Mouse (Mus musculus): ENCODE data around the gene Spg7. TPM values are rescaled to one million over a fixed set of nuclear protein-coding genes. Genes with fewer than 3 reads are reported as not detected.

The Spg7 gene
- polyA plus RNA-seq, 1 experiment: 104 TPM

DNA sequence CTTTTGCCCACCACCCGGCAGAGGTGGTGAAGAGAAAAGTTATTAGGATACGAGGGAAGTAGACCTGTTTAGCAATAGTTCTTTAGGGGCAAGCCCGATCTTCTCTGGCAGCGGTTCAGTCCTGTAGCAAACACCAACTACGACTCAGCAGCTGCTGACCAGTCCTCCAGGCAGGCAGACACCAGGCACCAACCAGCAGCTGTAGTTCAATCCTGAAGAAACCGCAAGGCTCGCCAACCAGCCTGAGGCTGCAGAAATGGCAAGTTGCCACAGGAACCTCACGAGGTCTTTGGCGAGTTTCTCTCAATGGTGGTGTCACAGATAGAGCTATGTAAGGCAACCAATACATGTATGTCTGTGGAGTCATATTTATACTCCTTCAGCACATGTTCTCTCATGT is 50.1 kb downstream of the Spg7 start:
- TF ChIP-seq POLR2A (IDR thresholded peaks at IDR 0.05; ENCODE audit: borderline replicate concordance, insufficient read depth, low read length) (no peak), CTCF (IDR thresholded peaks at IDR 0.05; ENCODE audit: borderline replicate concordance, insufficient read depth, low read depth, low read length) (no peak)

GRCm38 (mm10) chr8:123113908-123114469 is 51.2 kb downstream of the Spg7 start:
- Histone ChIP-seq H3K4me3 (replicated peaks; ENCODE audit: insufficient read depth, low read depth, low read length) (no peak overlapping the region), H3K27ac (ENCODE audit: insufficient read depth, low read length) (no peak overlapping the region), H3K27me3 (ENCODE audit: control insufficient read depth, insufficient read depth, low read length) (no peaks in the 10 kb centered on the region; the same call in 1 of the 2 replicates), H3K4me1 (ENCODE audit: control insufficient read depth, insufficient read depth, low read length) (no peaks in the 10 kb centered on the region; the same call in 1 of the 2 replicates)
- 59% methylated on average over 2 of the region's 2 CpGs for WGBS
- DNase-seq: no peak
- TF ChIP-seq CTCF (IDR thresholded peaks at IDR 0.05; ENCODE audit: borderline replicate concordance, insufficient read depth, low read depth, low read length) (no peak), POLR2A (IDR thresholded peaks at IDR 0.05; ENCODE audit: borderline replicate concordance, insufficient read depth, low read length) (no peak)

More for the DNA sequence above, 50.1 kb downstream of the Spg7 start:
- Histone ChIP-seq H3K4me1 (ENCODE audit: control insufficient read depth, insufficient read depth, low read length) (no peaks in the 10 kb centered on the region; the same call in 1 of the 2 replicates), H3K27ac (ENCODE audit: insufficient read depth, low read length) (no peak overlapping the region), H3K27me3 (ENCODE audit: control insufficient read depth, insufficient read depth, low read length) (no peaks in the 10 kb centered on the region; the same call in 1 of the 2 replicates), H3K4me3 (replicated peaks; ENCODE audit: insufficient read depth, low read depth, low read length) (no peak overlapping the region)
- no peak for DNase-seq
- whole genome bisulfite sequencing: 26% methylated on average over 9 of the region's 9 CpGs

- 62% methylated on average over 3 of the region's 3 CpGs for WGBS
- Histone ChIP-seq H3K4me1 (ENCODE audit: control insufficient read depth, insufficient read depth, low read length) (no peaks in the 10 kb centered on the region; the same call in 1 of the 2 replicates), H3K27me3 (ENCODE audit: control insufficient read depth, insufficient read depth, low read length) (no peaks in the 10 kb centered on the region; the same call in 1 of the 2 replicates), H3K27ac (ENCODE audit: insufficient read depth, low read length) (no peak overlapping the region), H3K4me3 (replicated peaks; ENCODE audit: insufficient read depth, low read depth, low read length) (no peak overlapping the region)
- TF ChIP-seq POLR2A (IDR thresholded peaks at IDR 0.05; ENCODE audit: borderline replicate concordance, insufficient read depth, low read length): no peak
- TF ChIP-seq CTCF (IDR thresholded peaks at IDR 0.05; ENCODE audit: borderline replicate concordance, insufficient read depth, low read depth, low read length): no peak
- no peak for DNase-seq
Observed at GRCm38 (mm10) chr8:123114644-123115043, 51.9 kb downstream of the Spg7 start.

GRCm38 (mm10) chr8:123117127-123117731 is 54.5 kb downstream of the Spg7 start, which contains the start of gene Cpne7:
Gene Cpne7, plus strand, starts transcription at chr8:123117374.
- TF ChIP-seq POLR2A (IDR thresholded peaks at IDR 0.05; ENCODE audit: borderline replicate concordance, insufficient read depth, low read length) (no peak), CTCF (IDR thresholded peaks at IDR 0.05; ENCODE audit: borderline replicate concordance, insufficient read depth, low read depth, low read length) (no peak)
- Histone ChIP-seq H3K27me3 (ENCODE audit: control insufficient read depth, insufficient read depth, low read length) (no peaks in the 10 kb centered on the region; the same call in 1 of the 2 replicates), H3K27ac (ENCODE audit: insufficient read depth, low read length) (no peak within 1 kb of the TSS), H3K4me1 (ENCODE audit: control insufficient read depth, insufficient read depth, low read length) (no peaks in the 10 kb centered on the region; the same call in 1 of the 2 replicates), H3K4me3 (replicated peaks; ENCODE audit: insufficient read depth, low read depth, low read length) (peak within 1 kb of the TSS; percentile 47)
- peak in 1 of 2 experiments; percentile 43 for DNase-seq
- 2% methylated on average over 51 of the region's 51 CpGs for WGBS

- DNase-seq: no peak
- 3% methylated on average over 17 of the region's 17 CpGs for WGBS
- Histone ChIP-seq H3K27me3 (ENCODE audit: control insufficient read depth, insufficient read depth, low read length) (no peaks in the 10 kb centered on the region; the same call in 1 of the 2 replicates), H3K27ac (ENCODE audit: insufficient read depth, low read length) (no peak overlapping the region), H3K4me1 (ENCODE audit: control insufficient read depth, insufficient read depth, low read length) (no peaks in the 10 kb centered on the region; the same call in 1 of the 2 replicates), H3K4me3 (replicated peaks; ENCODE audit: insufficient read depth, low read depth, low read length) (peak overlapping the region; percentile 47)
- no peak for TF ChIP-seq CTCF (IDR thresholded peaks at IDR 0.05; ENCODE audit: borderline replicate concordance, insufficient read depth, low read depth, low read length)
- no peak for TF ChIP-seq POLR2A (IDR thresholded peaks at IDR 0.05; ENCODE audit: borderline replicate concordance, insufficient read depth, low read length)
Observed at GRCm38 (mm10) chr8:123117744-123118143, 55.0 kb downstream of the Spg7 start.

DNA sequence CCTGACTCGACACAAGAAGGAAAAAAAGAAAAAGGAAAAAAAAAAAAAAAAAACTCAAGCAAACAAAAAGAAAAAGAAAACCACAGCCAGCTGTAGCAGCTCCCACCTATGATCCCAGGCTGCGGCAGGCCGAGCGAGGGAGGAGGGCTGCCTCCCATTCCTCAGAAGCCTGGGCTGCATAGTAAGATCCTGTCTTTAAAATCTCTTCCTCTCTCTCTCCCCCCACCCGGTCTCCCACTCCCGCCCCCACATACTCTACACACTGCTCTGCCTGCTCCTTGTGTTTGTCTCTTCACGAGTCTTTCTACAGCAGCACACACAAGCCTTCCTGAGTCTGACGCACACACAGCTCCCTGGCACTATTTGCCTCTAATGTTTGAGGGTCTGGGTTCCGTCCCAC is 59.3 kb downstream of the Spg7 start:
- Histone ChIP-seq H3K4me3 (replicated peaks; ENCODE audit: insufficient read depth, low read depth, low read length) (no peak overlapping the region), H3K27me3 (ENCODE audit: control insufficient read depth, insufficient read depth, low read length) (no peaks in the 10 kb centered on the region; the same call in 1 of the 2 replicates), H3K4me1 (ENCODE audit: control insufficient read depth, insufficient read depth, low read length) (peaks cover 4% of the 10 kb centered on the region; the same call in 1 of the 2 replicates), H3K27ac (ENCODE audit: insufficient read depth, low read length) (no peak overlapping the region)
- WGBS: 70% methylated on average over 9 of the region's 9 CpGs
- no peak for DNase-seq
- no peak for TF ChIP-seq POLR2A (IDR thresholded peaks at IDR 0.05; ENCODE audit: borderline replicate concordance, insufficient read depth, low read length)

DNA sequence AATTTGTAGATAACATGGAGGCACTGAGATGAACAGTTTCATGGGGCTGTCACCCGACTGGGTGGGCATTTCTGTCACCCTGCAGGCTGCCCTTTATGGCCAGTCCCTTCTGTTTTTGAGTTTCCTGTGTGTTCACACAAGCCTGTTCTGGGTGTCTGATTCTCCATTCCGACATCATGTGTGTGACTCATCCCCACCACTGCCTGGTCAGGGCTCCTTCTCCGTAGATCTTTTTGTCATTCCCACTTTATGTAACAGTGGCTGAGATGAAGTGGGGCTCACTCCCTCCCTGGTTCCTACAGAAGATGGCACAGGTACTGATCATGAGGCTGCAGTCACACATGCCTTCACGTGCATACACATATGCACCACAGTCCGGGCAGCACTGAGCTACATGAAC is 59.9 kb downstream of the Spg7 start:
- Histone ChIP-seq H3K27ac (ENCODE audit: insufficient read depth, low read length) (no peak overlapping the region), H3K4me1 (ENCODE audit: control insufficient read depth, insufficient read depth, low read length) (peaks cover 4% of the 10 kb centered on the region; the same call in 1 of the 2 replicates), H3K4me3 (replicated peaks; ENCODE audit: insufficient read depth, low read depth, low read length) (no peak overlapping the region), H3K27me3 (ENCODE audit: control insufficient read depth, insufficient read depth, low read length) (no peaks in the 10 kb centered on the region)
- WGBS: 79% methylated on average over 5 of the region's 5 CpGs
- no peak for TF ChIP-seq POLR2A (IDR thresholded peaks at IDR 0.05; ENCODE audit: borderline replicate concordance, insufficient read depth, low read length)
- TF ChIP-seq CTCF (IDR thresholded peaks at IDR 0.05; ENCODE audit: borderline replicate concordance, insufficient read depth, low read depth, low read length): no peak
- no peak for DNase-seq

All from cerebellum, adult 2 months (tissue).